Mouse (Mus musculus) small intestine, adult 2 months (tissue): ENCODE results near the gene Ppp4r3a.

Source experiments
- CTCF ChIP-seq: fragments of 200-500 bp; IDR thresholded peaks from 2 replicates; pipeline ENCODE4 v1.5.1; 2012; ENCODE audit warnings: low read depth, mild to moderate bottlenecking, control low read depth, inconsistent platforms, low read length, moderate library complexity, mixed read lengths; ENCODE audit not compliant: insufficient replicate concordance, insufficient read length; ENCODE audit errors: extremely low read depth
- POLR2A ChIP-seq: fragments of 200-500 bp; IDR thresholded peaks from 2 replicates; pipeline ENCODE4 v1.6.1; 2012; ENCODE audit warnings: low read depth, mild to moderate bottlenecking, control low read depth, inconsistent platforms, low read length, moderate library complexity

- TF ChIP-seq CTCF = no peak
- no peak for TF ChIP-seq POLR2A
Observed at GRCm38 (mm10) chr12:101017971-101018371, 65.5 kb downstream of the Ppp4r3a start.
